Mouse (Mus musculus): ENCODE data around the gene Ano4. TPM values are rescaled to one million over a fixed set of nuclear protein-coding genes. Genes with fewer than 3 reads are reported as not detected.

Gene Ano4
- total RNA-seq, 2 experiments from 2014 or later: 0.69 to 1.8 TPM

DNA sequence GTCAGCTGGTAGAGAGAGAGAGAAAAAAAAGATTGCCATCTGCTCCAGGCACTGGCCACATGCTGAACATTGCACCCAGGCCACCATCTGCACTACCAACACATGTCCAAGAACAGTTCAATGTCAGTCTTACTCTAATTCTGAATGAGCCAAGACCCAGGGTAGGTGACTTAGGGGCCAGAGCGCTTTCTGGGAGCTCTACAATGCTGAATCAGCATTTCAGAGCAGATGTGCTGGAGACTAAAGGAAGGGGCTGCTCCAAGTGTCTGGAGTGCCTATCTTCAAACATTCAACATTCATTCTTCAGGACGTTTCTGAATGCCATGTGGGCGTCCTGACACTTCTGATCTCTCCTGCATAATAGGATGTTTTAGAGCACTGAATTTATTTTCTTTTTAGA, 51.8 kb downstream of the Ano4 start:
- intact Hi-C loops (cut with DNase I): no loop called here
- no peak for DNase-seq

DNA sequence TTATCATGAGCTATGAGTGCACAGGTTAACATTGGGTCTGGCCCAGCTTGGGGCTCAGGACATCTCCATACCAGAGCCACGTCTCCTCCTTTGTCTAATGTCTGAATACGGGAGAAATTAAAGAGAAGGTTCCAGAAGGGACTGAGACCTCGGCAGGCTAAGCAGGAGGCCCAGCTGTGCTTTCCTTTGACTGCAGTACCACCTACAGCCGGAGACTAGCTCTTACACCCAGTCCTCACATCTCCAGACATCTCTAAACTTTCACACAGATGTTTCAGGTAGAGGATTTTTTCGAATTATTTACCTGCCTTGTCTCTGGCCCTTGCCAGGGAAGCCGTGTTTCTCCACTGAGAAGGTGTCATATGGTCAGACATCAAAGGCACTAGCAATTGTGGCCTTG, 53.9 kb downstream of the Ano4 start:
- intact Hi-C loops (cut with DNase I): no loop called here
- DNase-seq: no peak

DNA sequence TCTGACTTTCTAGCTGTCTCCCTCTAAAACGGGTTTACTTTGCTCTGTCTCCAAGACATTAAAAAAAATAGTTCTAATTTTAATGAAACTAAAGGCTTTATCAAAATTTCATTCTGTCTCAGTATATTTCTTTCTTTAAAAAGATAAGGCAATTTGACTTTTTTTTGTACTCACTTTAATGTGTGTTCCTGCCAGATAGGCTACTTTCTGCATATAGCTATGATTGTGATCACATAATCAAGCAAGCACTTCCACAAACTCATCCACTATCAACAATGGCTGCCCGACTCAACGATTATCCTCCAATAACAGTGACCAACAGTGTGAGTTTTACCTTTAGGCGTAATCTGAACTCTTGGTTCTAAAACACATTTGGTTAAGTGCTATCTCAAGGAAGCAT, 55.3 kb downstream of the Ano4 start:
- no peak for DNase-seq
- intact Hi-C loops (cut with DNase I): no loop called here

DNA sequence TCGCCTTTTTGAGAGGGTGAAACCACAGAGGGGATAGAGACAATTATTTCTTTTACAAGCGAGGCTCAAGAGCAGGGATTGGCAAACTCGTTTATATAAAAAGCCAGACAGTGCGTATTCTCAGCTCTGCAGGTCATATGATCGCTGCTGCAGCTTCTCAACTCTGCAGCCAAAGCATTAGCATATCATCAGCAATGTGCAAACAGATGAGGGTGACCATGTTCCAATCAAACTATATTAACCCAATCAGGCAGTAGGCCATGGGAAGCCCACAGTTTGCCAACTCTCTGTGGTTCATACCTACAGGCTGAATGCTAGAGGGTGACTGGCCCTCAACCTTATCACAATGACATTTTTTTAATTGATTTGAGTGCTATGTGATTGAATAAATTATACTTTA, 64.2 kb downstream of the Ano4 start:
- intact Hi-C loops (cut with DNase I): no loop called here
- no peak for DNase-seq

DNA sequence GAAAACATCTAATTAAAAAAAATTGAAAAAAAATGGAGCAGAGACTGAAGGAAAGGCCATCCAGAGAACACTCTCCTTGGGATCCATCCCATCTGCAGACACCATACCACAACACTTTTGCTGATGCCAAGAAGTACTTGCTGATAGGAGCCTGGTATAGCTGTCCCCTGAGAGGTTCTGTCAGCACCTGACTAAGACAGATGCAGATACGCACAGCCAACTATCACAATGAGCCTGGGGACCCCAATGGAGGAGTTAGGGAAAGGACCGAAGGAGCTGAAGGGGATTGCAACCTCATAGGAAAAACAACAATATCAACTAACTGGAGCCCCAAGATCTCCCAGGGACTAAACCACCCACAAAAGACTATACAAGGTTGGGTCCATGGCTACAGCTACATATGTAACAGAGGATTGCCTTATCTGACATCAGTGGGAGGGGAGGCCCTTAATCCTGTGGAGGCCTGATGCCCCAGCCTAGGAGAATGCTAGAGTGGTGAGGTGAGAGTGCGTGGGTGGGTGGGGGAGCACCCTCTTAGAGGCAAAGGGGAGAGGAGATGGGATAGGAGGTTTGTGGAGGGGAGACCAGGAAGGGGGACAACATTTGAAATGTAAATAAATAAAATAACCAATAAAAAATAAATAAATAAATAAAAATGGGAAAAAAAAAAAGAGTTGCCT, 71.4 kb downstream of the Ano4 start:
- intact Hi-C loops (cut with DNase I): no loop called here
- no peak for DNase-seq

DNA sequence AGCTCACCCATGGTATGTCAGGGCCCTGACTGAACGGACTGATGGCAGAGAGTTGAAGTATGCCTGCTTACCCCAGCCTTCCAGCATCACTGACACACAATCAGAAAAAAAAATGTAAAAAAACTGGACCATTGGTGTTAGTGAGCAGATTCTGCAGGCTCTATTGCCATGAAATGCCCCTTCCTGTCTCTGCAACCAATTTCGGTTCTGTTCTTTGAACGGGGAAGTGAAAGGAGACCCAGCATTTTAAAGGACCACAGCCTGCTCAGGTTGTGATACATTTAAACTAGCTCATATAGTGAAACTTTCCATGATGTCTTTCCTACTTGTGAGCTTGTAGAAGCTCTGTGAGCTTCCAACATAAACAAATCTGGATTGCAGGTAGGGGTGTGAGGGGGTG, 77.2 kb downstream of the Ano4 start:
- DNase-seq: no peak
- intact Hi-C loops (cut with DNase I): no loop called here

DNA sequence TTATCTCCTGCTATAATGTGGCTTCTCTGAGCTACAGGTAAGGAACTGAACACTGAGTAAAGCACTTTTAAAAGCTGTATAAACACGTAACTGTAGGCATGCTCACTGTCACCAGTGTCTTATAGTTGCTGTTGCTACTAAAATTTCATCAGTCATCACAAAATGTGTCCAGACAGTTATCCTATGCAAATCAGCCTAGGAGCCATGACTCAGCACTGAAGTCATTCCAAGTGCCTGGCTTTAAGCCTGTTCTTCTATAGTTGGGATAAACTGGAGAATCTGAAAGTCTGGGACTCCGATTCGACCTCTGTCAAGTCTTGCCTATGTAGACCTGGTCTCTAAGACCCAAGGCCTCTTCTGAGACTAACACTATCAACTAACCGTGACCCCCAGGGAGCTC, 81.2 kb downstream of the Ano4 start:
- DNase-seq: no peak
- intact Hi-C loops (cut with DNase I): no loop called here

DNA sequence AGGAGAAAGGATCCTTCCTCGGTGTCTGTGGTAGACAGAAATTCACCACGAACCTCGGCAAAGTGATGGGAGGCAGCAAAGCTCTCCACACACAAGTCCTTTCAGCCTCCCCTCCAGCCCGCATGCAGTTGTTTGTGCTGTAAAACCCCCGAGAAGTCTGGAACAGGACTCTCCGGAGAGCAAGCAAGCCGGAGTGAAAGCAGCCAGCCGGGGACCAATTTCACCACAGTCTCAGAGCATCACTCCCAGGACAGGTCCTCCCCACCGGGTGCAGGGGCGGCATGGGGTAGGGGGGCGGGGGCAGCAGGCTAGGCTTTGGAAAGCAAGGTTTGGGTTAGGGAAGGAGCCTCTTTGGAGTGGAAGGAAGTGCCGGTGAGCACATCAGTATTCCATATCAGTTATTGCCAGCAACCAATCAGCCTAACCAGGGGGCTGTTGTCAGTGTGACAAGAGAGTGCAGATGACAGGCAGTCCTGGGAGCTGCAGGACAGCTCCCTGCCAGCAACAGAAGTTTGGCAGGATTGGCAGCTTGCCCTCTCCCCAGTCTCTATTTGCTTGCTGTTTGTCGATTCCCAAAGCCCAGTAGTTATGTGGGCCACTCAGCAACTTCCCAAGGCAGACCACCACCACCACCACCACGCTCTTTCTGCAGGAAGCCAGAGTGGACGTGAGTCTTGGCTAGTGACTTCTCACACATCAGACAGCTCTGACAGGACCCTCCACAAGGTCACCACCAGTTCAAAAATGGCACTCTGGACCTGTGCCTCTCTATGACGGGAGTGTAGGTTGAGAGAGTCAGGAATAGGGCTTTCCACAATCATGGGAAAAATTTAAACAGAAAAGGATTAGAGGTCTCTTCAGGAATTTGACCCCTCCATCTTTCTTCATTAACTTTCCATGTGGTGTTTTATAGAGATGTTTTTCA, 86.8 kb downstream of the Ano4 start:
- DNase-seq: no peak
- intact Hi-C loops (cut with DNase I): no loop called here

DNA sequence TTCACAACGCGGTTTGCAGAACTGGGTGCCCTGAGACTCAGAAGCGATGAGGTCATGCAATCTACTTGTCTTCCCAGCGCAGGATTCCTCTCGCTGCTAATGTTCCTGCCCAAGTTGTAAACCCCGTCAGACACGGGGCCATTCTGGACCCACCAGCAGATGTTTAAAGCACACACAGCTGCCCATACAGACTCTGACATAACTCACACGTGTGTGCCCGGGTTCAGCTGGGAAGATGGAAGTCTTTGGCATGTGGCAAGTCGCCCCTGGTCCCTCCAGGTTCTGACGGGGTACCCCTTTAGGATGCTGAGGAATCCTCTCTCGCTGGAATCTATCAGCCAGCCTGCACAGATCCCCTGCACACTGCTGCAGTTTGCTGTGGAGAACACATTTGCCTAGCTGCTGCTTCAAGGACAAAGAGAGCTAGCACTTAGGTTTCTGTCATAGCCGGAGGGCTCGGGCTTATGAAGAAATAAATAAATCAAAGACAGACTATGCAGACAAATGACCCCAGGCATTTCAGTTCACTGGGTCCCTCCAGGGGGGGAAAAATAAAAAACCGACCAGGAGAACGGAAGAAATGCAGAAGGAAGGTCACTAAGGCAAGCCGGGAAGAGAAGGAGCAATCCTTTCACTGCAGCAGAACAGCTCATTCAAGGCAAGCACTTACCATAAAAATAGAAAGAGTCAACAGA, 87.7 kb downstream of the Ano4 start:
- no peak for DNase-seq
- intact Hi-C loops (cut with DNase I): no loop called here

DNA sequence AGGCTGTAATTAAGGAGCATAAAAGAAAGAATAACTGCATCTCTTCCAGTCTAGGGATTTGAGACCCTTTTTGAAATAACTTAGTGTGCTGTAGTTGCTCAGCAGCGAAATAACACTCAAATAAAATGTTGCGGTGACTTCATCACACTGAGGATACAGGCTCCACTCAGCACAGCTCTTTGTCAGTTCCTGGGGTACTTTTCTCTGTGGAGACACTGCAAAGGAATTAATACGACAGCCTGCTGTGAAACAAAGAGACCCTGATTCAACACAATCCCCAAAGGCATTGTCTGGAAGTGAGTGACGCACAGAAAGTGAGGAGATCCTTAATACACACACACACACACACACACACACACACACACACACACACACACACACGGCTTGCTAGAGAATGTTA, 89.8 kb downstream of the Ano4 start:
- intact Hi-C loops (cut with DNase I): no loop called here
- DNase-seq: no peak

DNA sequence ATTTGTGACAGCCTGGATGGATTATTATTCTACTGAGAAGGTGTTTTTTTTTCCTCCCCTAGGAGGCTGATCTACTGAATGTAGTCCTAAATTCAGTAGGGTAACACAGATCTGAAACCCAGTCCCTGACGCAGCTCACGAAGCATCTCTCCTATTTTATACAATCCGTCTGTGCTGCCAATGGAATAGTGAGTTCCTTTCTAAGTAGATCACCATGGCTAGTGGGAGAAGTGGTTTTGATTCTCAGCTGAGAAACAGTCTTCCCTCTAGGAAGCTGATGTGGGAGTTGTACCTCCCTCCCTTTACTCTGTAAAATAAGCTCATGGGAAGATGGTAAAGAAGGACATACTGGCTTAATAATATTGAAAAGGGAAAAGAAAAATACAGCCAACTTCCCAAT, 90.8 kb downstream of the Ano4 start:
- no peak for DNase-seq
- intact Hi-C loops (cut with DNase I): no loop called here

DNA sequence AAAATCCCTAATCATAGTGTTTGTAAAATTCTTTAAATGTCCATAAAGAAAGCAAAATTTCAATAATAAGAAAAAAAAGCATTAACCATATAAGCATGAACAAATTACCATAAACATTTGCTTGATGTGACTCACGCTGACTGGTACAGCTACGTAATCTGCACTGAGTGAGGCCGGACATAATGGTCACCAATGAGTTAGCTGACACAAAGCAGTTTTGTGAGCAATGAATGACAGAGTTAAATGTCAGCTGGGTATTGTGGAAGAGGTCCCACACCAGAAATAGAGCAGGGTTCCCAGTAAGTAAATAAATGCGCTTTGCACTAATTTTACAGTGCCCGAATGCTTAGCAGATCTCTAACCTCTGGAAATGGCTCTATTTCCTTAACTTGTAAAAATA, 91.9 kb downstream of the Ano4 start:
- intact Hi-C loops (cut with DNase I): no loop called here
- DNase-seq: no peak

DNA sequence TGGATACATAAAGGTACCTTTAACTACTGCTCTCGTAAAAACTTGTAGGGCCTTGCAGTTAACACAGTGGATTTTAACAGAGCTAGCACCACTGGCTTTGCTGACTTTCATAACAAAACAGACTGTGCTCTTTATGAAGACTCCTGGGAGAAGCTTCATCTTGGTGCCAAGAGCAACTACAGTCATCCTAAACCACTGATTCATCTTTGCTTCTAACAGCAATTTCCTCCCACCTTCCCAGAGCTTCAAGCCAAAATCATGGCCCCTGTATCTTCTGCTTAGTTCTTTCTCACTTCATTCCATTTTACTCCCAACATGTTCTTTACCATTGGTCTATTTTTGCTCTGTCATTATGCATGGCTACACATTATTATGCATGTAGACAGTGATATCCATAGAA, 100.8 kb downstream of the Ano4 start:
- intact Hi-C loops (cut with DNase I): no loop called here
- DNase-seq: no peak

DNA sequence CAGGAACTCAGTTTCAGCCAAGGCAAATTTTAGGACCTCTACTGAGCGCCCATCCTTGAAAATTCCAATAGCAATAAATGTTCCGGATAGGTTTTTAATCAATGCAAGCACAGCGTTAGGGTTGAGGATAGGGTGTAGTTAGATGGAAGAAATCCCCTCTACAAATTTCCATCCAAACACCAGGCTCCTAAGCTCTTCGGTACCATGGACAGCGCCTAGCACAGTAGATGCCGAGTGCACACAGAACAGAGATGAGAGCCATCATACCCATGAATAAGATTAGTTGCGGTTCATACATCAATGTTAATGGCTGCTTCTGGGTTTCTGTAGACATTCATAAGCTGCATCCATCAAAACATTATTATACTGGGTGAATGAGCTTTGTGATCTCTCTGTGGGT, 120.0 kb downstream of the Ano4 start:
- no peak for DNase-seq
- intact Hi-C loops (cut with DNase I): no loop called here

DNA sequence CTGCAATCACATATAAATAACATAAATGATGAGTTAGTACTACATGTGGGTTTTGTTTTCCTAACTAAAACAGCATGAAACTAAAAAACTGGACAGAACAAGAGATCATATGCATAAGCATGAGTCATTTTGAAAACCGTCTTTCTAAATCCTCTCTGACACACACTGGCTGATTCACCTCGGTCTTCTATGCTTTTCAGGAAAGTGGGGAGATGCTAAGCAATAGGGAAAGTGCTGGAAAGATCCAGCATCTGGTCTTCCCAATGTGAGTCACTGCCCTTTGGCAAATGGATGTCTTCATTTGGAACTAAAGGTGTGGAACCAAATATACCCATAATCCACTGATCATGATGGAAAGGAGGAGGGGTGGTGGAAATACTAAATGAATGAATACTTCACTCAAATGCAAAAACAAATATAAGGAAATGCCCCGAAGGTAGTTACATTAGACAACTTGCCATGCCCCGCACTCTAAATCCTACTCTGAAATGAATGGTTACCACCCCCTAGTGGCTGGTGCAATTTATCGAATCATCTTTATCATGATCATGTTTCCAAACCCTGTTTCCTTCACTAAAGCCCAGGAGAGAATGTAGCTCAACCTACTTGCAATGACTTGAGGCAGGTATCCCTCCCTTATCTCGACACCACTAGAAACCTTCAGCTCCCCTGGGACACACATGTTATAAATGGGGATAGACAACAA, 122.1 kb downstream of the Ano4 start:
- DNase-seq: no peak
- intact Hi-C loops (cut with DNase I): no loop called here

DNA sequence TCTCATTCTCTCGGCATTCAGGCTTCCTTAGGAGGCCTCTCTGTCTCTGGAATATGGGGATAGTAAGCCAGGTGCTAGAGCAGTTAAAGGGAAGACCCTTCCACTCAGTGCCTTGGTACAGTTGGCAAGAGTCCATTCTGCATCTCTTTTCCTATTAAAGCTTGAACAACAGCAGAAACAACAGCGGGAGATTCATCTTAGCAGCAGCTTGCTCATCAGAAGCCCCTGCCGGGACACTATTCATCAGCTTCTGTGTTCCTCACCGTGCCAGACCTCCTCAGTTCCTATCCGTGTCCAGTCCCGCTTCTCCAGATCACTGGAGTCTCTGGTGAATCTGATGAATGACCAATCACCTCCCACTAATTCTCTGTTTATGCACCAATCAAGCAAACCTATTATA, 128.5 kb downstream of the Ano4 start:
- intact Hi-C loops (cut with DNase I): no loop called here
- no peak for DNase-seq

DNA sequence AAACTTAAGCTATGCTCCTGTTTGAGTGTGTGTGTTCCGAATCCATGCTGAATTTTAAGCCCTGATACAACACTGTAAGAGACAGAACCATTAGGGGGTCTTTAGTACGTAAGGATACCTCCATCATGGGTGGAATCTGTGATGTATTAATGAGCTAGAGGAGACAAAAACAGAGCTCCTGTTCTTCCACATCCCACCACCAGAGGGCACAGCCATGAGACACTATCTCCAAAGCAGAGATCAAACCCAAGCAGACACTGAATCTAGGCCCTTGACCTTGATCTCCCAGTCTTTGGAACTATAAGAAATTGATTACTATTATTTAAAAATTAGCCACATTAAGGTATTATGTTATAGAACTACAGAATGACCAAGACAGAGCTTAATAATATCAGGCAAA, 138.7 kb downstream of the Ano4 start:
- no peak for DNase-seq

DNA sequence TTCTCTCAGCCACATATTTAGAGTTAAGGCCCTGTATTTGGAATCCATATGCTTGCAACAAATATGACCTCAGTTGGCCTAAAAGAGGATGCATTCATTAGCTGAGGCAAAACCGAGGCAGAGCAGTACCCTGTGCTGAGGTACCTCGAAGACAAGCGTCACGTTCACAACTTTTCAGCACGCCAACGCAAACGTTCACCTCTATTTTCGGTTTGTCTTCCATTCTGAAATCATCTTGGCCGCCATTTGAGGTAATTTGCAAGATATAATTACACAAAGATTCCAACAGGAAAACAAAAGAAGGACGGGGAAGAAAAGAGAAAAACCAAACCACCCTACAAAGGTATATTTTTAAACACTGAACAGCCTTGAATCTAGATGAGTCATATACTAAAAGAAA, 148.1 kb downstream of the Ano4 start:
- intact Hi-C loops (cut with DNase I): no loop called here
- no peak for DNase-seq

More for the DNA sequence above, 138.7 kb downstream of the Ano4 start:
- intact Hi-C loops (cut with DNase I): no loop called here

DNA sequence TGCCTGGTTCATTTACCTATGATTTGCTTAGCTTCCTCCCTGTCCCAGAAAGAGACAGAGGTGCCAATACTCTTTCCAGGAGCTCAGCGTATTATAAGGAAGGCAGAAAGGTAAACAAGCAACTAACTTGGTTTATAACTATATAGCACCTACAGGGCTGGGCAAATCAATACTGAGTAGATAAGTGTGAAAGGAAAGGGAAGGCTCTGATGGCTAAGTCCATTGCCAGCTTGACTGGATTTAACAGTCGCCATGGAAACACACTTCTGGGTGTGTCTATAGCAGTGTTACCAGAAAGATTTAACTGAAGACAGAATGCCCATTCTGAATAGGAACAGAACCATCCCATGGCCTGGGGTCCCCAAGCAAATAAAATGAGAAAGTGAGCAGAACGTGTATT, 149.5 kb downstream of the Ano4 start:
- no peak for DNase-seq
- intact Hi-C loops (cut with DNase I): no loop called here

DNA sequence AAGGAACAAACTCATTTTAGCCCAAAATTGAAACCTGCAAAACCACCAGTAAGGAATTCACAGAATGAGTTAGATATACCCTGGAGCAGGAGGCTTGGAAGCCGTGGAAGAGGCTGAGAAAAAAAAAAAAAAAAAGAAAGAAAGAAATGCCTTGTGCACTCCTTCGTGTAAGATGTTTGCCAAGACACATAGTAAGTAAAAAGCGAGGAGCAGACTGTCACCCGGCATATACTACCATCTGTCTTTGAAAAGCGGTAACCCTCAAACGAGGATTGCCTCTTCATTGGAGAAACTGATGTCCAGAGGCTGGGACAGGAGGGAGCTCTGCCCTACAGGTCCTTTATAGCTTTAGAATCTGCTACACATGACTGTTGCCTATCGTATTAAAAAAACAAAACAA, 150.1 kb downstream of the Ano4 start:
- DNase-seq: no peak
- intact Hi-C loops (cut with DNase I): no loop called here

DNA sequence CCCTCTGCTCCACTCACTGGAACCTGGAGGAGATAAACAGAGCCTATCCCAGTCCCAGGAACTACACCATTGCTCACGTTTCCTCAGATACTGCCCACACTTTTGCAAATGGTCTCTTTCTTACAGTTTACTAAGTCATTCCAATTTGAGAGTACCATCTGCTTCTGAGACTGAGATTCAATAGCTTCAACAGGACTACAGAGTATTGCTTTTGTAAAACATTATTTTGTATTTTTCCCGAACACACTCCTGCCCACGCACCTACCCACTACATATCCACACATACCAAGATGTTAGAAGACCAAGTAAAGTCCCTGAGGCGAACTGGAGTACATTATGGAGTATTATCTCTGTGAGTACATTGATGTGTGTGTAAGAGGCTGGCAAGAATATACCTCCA, 166.6 kb downstream of the Ano4 start:
- intact Hi-C loops (cut with DNase I): no loop called here
- DNase-seq: no peak
